Mouse (Mus musculus): ENCODE results near the gene Ccdc162.

The Ccdc162 gene

GRCm38 (mm10) chr10:41575451-41576327 is 140.7 kb downstream of the Ccdc162 start:
- no peak for DNase-seq (ENCODE audit: low spot score)

GRCm38 (mm10) chr10:41573190-41573589 is 143.2 kb downstream of the Ccdc162 start:
- no peak for DNase-seq (ENCODE audit: low spot score)

GRCm38 (mm10) chr10:41572274-41572673 is 144.2 kb downstream of the Ccdc162 start:
- no peak for DNase-seq (ENCODE audit: low spot score)

DNA sequence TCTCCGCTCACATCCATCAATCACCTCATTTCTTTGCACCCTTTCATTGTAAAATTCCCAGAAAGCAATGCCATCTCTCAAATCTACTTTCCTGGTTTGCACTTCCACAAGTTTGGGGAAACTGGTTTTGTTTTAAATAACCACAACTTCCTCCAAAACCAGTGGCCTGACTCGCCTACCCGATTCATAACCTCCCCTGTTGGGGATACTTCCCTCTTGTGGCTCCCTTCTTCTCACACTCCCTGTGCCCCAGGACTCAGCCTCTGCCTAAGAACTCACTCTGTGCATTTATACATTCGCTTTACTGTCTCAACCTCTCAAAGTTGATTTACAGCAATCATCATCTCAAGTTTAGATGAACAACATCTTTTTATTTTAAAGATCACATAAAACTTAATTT is 145.4 kb downstream of the Ccdc162 start:
- DNase-seq (ENCODE audit: low spot score), result no peak

DNA sequence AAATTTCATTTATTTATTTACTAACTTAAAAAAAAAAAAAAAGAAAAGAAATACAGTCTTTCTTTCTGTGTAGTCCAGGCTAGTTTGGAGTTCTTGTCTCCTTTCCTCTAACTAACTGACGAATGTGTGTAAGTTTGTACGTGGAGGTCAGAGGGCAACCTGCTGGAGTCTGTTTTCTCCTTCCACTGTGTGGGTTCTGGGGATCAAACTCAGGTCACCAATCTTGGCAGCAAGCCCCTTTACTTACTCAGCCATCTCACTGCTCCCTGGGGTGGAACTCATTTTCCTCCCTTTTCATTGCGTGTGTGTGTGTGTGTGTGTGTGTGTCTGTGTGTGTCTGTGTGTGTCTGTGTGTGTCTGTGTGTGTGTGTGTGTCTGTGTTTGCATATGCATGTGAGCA is 148.1 kb downstream of the Ccdc162 start:
- DNase-seq (ENCODE audit: low spot score), result no peak

- no peak for DNase-seq (ENCODE audit: low spot score)
Observed at GRCm38 (mm10) chr10:41565141-41565540, 151.3 kb downstream of the Ccdc162 start.

DNA sequence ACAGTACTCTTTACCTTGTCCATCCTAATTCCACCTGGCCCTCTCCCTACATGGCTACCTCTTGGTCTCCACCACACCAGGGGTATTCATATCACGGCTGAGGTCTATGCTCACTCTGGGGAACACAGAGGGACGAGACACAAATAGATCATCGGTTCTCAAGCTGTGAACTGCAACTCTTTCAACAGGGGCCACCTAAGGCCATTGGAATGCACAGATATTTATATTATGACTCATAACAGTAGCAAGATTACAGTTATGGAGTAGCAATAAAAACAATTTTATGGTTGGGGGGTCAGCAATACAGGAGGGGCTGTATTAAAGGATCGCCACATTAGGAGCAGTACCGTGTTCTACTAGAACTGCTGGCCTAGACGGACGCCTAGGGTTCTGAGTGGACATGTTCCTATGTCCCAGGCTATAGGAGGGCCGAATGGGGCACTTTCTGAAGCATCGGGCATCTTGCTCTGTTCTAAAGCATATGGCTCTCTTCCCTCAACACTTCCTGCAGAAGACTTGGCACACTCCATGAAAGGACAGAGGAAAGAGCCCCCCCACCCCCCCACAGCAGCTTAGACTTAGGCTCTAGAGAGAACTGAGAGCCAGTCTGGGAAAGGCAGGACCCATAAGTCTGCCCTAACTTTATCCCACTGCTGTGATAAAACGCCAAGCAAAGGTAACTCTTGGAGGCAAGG is 154.6 kb downstream of the Ccdc162 start:
- DNase-seq (ENCODE audit: low spot score), result no peak

DNA sequence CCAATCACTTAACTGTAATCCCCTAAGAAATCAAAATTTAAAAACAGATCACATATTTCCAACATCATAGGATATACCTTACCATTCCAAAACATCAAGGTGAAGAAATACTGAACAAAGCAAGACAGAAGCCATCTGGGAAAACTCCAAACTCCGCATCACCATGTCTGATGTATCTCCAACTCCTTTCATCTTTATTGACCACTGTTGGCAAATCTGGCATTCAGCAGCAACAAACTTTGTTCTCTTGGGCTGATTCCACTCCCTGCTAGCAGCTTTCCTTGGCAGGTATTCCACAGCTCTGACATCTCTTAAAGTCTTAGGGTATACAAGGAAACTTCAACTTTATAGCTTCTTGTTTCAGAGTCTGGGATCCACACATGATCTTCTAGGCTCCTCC is 158.0 kb downstream of the Ccdc162 start:
- DNase-seq (ENCODE audit: low spot score), result no peak

DNA sequence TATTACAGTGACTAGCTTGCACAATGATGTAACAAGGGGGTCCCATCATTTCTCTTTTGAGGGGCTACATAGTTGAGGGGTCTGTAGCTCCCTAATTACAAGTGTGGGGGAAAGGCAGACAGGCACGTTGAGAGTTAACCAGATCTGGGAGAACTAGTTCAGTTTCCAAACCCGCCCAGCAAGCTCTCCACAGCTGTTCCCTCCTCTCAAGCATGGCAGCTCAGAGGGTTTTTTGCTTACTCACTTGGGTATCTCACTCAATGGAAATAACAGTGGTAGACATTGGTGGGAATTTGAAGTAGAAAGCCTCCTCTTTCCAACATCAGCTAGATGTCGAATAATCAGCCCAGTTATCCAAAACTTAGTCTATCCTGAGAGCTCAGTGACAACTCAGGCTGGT is 161.4 kb downstream of the Ccdc162 start:
- no peak for DNase-seq (ENCODE audit: low spot score)

DNA sequence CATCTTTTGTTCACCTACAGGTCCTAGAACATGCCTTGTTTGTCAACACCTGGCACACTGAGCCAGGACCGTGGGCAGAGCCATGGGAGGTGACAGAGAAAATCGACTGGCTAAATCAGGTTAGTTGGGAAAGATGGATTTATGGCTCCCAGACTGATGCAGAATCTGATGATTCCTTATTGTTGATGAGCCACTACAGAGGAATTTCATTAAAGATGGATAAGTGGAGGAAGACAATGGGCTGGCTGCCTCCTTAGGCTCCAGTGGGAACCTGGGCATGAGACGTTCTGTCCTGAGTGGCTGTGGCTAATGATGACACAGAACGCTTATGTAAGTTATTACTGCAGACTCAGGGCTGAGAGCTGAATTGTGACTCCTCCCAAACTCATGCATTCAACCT is 162.7 kb downstream of the Ccdc162 start:
- DNase-seq (ENCODE audit: low spot score), result no peak

DNA sequence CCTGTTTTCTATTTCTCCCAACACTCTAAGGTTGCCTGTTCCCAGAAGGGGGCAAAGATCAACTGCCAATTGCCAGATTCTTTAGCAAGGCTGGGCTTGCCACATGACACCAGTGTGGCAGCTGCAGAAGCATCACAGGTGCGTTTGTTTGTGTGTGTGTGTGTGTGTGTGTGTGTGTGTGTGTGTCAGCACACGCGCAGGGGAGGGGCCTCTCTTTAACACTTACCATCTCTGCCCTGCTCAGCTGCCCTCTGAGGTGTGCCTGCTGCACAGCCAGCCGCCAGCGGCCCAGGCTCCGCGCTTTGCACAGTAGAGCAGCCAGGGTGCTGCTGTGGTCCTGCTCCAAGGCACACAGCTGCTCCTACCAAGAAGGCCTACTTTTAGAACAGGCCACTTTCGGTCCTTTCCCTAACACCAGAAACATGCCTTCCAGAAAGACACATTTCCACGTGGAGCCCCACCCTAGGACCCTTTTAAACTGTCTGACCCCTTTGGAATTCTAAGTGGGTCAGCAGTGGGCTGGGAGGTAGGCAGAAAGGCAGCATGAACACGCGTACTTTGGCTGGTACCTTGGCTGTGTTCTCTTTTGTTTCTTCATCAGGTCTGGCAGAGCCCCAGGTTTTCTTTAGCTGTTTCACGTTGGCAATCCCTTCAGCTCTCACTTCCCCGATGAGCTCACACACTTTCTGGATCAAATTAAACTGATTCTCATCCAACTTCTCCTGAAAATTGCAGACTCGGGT is 163.4 kb downstream of the Ccdc162 start:
- no peak for DNase-seq (ENCODE audit: low spot score)

DNA sequence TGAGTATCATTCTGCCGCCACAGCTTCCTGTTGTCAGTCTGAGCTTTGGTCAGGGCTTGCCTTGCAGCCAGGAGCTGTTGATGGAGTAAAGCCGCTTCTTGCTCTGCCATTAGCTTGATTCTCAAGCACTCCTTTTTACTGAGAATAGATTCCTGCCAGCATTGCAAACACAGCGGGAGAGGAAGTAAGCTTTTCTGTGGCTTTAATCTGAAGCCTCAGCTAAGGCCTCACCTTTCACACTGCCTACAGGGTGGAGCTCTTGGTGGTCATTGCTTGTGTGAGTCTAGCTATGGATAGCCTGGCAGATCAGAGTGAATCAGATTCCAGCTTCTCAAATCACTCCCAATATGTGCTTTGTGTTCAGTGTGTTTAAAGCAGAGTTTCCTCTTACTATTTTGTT is 164.1 kb downstream of the Ccdc162 start:
- no peak for DNase-seq (ENCODE audit: low spot score)

DNA sequence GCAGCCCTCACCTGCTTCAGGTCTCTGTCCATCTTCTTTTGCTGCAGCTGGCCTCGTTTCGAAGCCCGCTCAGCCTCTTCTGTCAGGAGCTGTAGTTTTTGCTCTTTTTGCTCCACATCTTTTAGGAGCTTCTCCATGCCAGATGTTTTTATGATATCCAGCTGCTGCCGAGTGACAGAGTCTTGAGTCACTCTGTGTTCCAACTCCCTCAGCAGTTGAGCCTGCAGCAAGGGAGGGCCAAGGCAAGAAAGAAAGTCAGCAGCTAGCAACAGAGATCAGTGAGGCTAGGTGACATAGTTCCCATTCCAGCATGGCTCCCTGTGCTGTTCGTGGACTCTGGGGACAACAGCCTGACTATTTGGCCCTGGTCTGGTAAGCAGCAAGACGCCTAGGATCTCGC is 165.7 kb downstream of the Ccdc162 start:
- DNase-seq (ENCODE audit: low spot score), result no peak

DNA sequence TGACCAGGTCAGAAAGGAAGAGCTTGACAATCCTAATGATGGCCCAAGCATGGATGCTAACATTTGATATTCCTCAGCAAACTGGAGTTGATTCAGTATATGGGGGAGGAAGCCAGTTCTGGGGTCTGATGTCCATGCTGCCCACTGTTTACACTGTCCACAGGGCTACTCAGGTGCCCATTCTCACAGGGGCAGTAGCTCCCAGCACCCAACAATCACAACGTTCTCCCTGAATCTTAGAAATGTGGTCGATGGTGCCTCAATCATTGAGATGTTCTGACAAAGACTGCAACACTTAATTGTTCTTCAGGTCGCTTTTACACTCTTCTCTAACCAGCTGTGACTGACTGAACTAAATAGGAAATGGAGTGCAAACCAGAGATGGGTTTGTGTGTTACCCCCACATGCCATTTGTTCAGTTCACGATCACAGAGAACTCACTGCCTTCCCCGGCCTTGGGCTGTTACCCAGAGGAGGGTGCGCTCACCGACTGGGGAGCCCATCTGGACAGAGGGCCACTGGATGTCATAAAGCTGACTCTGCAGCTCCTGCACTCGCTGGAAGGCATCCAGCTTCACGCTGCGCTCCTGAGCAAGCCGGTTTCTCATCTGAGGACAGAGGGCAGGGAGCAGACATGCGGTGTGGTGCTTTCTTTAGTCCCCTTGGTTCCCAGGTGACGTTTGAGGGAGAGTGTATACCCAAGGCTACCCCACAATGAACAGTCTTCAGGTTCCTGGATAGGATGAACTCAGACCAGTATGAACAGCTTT is 169.9 kb downstream of the Ccdc162 start:
- DNase-seq (ENCODE audit: low spot score), result no peak

DNA sequence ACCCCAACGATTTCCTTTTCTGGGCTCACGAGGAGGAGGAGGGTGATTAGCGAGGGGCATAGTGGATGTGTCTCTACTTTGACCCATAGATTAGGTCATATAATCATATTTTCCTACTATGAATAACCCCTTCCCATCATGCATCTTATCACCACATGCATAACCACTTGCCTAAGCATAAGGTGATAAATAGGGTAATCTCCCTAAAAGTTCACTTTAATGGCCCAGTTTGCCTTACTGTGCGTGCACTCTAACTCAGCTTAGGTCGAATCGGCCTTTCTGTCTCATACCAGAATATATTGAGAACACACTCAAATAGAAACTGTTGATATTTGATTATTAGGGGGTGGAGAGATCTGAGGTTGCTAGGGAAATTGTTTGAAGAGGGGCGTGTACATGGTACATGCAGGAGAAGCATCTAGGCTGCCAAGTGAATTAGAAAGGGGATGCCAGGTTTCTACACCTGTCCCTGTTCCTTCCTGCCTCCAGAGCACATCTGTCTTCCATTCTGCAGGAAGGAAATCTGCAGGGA is 171.1 kb downstream of the Ccdc162 start:
- DNase-seq (ENCODE audit: low spot score), result no peak

DNA sequence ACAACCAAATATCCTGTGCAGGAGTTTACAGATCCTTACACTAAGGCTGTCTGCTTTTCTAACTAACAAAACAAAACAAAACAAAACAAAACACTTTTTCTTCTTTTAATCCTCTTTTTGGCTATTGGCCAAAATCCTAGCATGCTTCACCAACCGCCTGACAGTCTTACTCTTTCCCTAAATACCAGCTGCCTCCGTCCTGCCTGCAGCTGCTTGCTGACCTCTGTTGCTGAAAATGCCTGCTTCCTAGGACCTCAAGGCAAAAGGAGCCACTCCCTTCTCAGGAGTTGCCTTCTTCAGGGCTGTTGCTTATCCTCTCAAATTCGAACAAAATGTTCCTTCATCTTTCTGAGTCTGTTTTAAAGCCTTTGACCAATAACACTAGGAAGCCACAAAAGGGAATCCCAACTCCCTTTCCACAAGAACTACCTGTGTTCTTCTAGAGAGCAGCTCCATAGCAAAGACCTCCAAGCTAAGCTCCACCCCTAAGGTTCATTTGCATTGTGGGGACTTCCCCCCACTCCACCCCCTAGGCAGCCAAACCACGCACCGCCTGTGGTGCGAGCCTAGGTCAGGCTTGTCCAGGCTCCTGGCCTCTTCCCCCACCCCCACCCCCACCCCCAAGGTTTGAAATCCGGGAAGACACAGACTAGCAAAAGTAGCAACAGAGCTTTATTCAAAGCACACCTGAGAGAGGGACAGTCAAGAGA is 171.8 kb downstream of the Ccdc162 start:
- no peak for DNase-seq (ENCODE audit: low spot score)

- no peak for DNase-seq (ENCODE audit: low spot score)
Observed at GRCm38 (mm10) chr10:41543844-41544243, 172.6 kb downstream of the Ccdc162 start.

DNA sequence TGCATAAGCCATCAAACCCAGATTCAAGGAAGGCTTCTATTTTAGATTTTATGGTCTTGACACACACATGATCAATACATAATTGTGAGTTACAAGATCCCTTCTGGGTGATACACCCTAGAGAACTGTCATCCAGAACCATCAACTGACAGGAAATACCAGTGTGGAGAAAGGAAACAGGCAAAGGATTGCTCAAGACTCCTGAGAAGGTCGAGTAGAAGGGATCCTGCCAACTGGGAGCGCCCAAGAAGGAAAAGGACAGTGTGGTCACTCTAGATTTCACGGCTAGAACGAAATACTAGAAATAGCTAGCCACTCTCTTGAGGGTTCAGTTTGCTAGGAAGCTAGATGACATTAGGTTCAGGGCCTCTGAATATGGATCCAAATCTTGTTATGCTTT is 173.0 kb downstream of the Ccdc162 start:
- no peak for DNase-seq (ENCODE audit: low spot score)

DNA sequence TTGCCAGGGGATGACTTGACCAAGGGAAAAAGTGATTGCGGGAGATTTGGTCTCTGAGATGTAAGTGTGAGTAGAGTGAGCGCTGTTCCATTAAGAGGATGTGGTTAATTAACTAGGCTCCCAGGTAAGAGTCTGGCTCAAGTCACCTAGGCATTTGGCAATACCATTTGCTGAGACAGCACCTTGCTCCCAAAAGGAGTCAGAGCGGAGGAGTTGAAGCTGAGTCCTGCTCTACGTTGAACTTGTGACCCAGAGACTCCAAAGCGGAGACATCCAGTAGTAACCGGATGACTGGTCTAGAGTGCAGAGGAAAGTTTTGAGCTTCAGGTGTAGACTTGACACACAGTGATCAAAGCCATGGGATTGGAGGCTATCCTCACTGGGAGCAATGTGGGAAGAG is 174.4 kb downstream of the Ccdc162 start:
- DNase-seq (ENCODE audit: low spot score), result no peak

DNA sequence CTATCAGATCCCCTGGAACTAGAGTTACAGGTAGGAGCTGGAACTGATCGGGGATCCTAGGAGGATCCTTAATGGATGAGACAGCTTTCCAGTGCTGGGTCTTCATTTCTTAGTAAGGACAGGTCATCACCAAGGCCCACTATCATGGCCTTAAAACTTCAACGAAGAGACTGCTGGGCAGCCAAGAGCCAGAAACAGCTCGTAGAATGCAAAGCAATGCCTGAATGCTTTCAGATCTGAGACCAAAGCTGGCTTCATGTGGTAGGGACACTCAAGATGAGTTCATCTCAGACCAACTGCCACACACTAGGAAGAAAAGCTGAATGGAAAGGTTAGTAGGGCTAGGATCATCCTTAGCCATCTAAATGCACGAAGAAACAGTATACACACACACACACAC is 177.4 kb downstream of the Ccdc162 start:
- no peak for DNase-seq (ENCODE audit: low spot score)

GRCm38 (mm10) chr10:41537983-41538330 is 178.5 kb downstream of the Ccdc162 start:
- no peak for DNase-seq (ENCODE audit: low spot score)
